ENCODE assay signal across 22 mouse cellular contexts in the genomic region with DNA sequence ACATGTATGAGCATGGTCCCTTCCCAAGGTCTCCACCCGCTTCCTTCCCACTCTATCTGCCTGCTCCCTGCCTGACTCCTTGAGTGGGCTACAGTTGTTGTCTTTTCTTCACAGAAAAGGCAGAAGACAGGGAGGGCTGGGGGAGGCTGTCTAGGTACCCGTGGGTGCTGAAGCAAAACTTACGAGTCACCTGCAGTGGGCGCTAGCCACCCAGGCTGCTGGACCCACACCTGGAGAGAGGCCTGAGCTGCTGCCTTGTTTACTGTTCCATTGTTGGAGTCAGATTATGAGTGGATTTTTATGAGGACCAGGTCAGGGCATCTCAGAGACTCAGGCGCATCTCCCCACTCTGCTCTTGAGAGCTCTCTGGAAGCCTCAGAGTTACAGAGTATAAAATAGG. TPM values are rescaled to one million over a fixed set of nuclear protein-coding genes. Genes with fewer than 3 reads are reported as not detected.
DNase-seq lines count a peak whose midpoint lies in the region; ATAC-seq and TF ChIP-seq lines count a peak whose summit lies in the region.
"Had no signal": no experiment of that assay in that cellular context is flagged by ENCODE, and none has a peak within 500 bp of the region (broad histone marks: within the 10 kb centered on the region; RNA-seq: fewer than 3 reads in every experiment).

No protein-coding gene starts in this region.

- 79% methylated on average over 5 of the region's 5 CpGs for WGBS in forebrain, embryonic 10.5 days
- WGBS in forebrain, embryonic 14.5 days: 84% methylated on average over 5 of the region's 5 CpGs
- WGBS in hindbrain, embryonic 10.5 days: 70% methylated on average over 5 of the region's 5 CpGs
- WGBS in hindbrain, embryonic 14.5 days: 77% methylated on average over 5 of the region's 5 CpGs
- WGBS in liver, postnatal 0 days (ENCODE audit: insufficient replicate concordance): 61% methylated on average over 5 of the region's 5 CpGs
- WGBS in liver, embryonic 11.5 days: 66% methylated on average over 5 of the region's 5 CpGs
- WGBS in stomach, postnatal 0 days: 67% methylated on average over 5 of the region's 5 CpGs

- H3K4me1 ChIP-seq in forebrain, embryonic 10.5 days: peaks cover 38% of the 10 kb centered on the region
- peaks cover 8% of the 10 kb centered on the region; the same call in 1 of the 2 replicates for H3K4me1 ChIP-seq in forebrain, embryonic 14.5 days (ENCODE audit: control insufficient read depth, insufficient read depth, low read length)
- peaks cover 38% of the 10 kb centered on the region for H3K4me1 ChIP-seq in hindbrain, embryonic 10.5 days (replicated peaks)
- H3K4me1 ChIP-seq in hindbrain, embryonic 14.5 days (replicated peaks; ENCODE audit: control insufficient read depth, insufficient read depth, low read length): 0 out of 2 replicates have a peak, but pooled peaks cover 3% of the 10 kb centered on the region
- H3K4me1 ChIP-seq in liver, postnatal 0 days (ENCODE audit: insufficient read depth): no peaks in the 10 kb centered on the region
- H3K4me1 ChIP-seq in liver, embryonic 11.5 days (replicated peaks; ENCODE audit: control insufficient read depth, insufficient read depth, low read length): no peaks in the 10 kb centered on the region
- H3K4me1 ChIP-seq in stomach, postnatal 0 days (replicated peaks; ENCODE audit: control insufficient read depth, insufficient read depth): no peaks in the 10 kb centered on the region

- no peak overlapping the region for H3K4me3 ChIP-seq in forebrain, embryonic 10.5 days
- no peak overlapping the region for H3K4me3 ChIP-seq in forebrain, embryonic 14.5 days (ENCODE audit: low read depth, low read length)
- H3K4me3 ChIP-seq in hindbrain, embryonic 10.5 days: no peak overlapping the region
- no peak overlapping the region for H3K4me3 ChIP-seq in hindbrain, embryonic 14.5 days (replicated peaks; ENCODE audit: low read length)
- no peak overlapping the region for H3K4me3 ChIP-seq in liver, postnatal 0 days (ENCODE audit: low read depth, low read length)
- H3K4me3 ChIP-seq in liver, embryonic 11.5 days (ENCODE audit: low read depth, low read length): no peak overlapping the region
- H3K4me3 ChIP-seq in stomach, postnatal 0 days (ENCODE audit: low read depth, low read length): no peak overlapping the region
- H3K4me3 ChIP-seq: midbrain, embryonic 12.5 days had no signal

- no peak for ATAC-seq in forebrain, embryonic 14.5 days
- no peak for ATAC-seq in hindbrain, embryonic 14.5 days (ENCODE audit: low FRiP score)
- ATAC-seq in liver, postnatal 0 days: no peak
- no peak for ATAC-seq in liver, embryonic 11.5 days (replicated peaks; ENCODE audit: low FRiP score)
- no peak for ATAC-seq in stomach, postnatal 0 days (ENCODE audit: low FRiP score, low TSS enrichment)
- ATAC-seq: activated CD4-positive, CD25-positive, alpha-beta regulatory T cell, adult 4 months had no signal

- 0 out of 2 replicates have a peak overlapping the region, but pooled peaks have one; percentile 26 for H3K27ac ChIP-seq in forebrain, embryonic 10.5 days
- H3K27ac ChIP-seq in forebrain, embryonic 14.5 days (ENCODE audit: low read depth, low read length): no peak overlapping the region
- peak overlapping the region; percentile 64 for H3K27ac ChIP-seq in hindbrain, embryonic 10.5 days
- no peak overlapping the region for H3K27ac ChIP-seq in hindbrain, embryonic 14.5 days
- H3K27ac ChIP-seq in liver, postnatal 0 days (ENCODE audit: low read depth): no peak overlapping the region
- no peak overlapping the region for H3K27ac ChIP-seq in liver, embryonic 11.5 days (ENCODE audit: low read depth, low read length)
- H3K27ac ChIP-seq in stomach, postnatal 0 days (replicated peaks): no peak overlapping the region
- H3K27ac ChIP-seq: midbrain, embryonic 12.5 days had no signal

- TF ChIP-seq EP300 in liver, postnatal 0 days (IDR thresholded peaks at IDR 0.05; ENCODE audit: low read depth): no peak
- TF ChIP-seq EP300 in stomach, postnatal 0 days (optimal IDR thresholded peaks at IDR 0.05): no peak

- H3K27me3 ChIP-seq in forebrain, embryonic 10.5 days (ENCODE audit: poor library complexity, severe bottlenecking): 0 out of 2 replicates have a peak, but pooled peaks cover 8% of the 10 kb centered on the region
- H3K27me3 ChIP-seq in forebrain, embryonic 14.5 days (replicated peaks; ENCODE audit: control insufficient read depth, insufficient read depth, low read length): no peaks in the 10 kb centered on the region
- no peaks in the 10 kb centered on the region; the same call in 1 of the 2 replicates for H3K27me3 ChIP-seq in hindbrain, embryonic 10.5 days (ENCODE audit: insufficient read depth, poor library complexity, severe bottlenecking)
- H3K27me3 ChIP-seq in hindbrain, embryonic 14.5 days (ENCODE audit: control insufficient read depth, insufficient read depth, low read length): no peaks in the 10 kb centered on the region
- no peaks in the 10 kb centered on the region for H3K27me3 ChIP-seq in liver, postnatal 0 days (ENCODE audit: insufficient read depth, low read length)
- H3K27me3 ChIP-seq in liver, embryonic 11.5 days (replicated peaks; ENCODE audit: control insufficient read depth, insufficient read depth, low read length): no peaks in the 10 kb centered on the region; the same call in 1 of the 2 replicates
- no peaks in the 10 kb centered on the region for H3K27me3 ChIP-seq in stomach, postnatal 0 days (ENCODE audit: control insufficient read depth, insufficient read depth, low read length)

- no peak for DNase-seq in forebrain, embryonic 10.5 days (ENCODE audit: extremely low spot score, low spot score)
- DNase-seq in forebrain, embryonic 14.5 days (ENCODE audit: low spot score): no peak
- DNase-seq in hindbrain, embryonic 10.5 days (ENCODE audit: low spot score): no peak
- no peak for DNase-seq in hindbrain, embryonic 14.5 days (ENCODE audit: low spot score)
- DNase-seq in liver, postnatal 0 days: no peak
- DNase-seq in liver, embryonic 11.5 days (ENCODE audit: low spot score): no peak
- DNase-seq in stomach, postnatal 0 days (ENCODE audit: low spot score): no peak
- no peak for DNase-seq in testis, postnatal 10 days (ENCODE audit: low spot score)
- DNase-seq: adrenal gland, postnatal 10 days; cerebellum, adult 9-10 months; gastrocnemius, postnatal 10 days; kidney, adult 8-10 months; lung, adult 2 months; right cerebral cortex, postnatal 4 days; thymus, postnatal 25 days had no signal

- H3K9ac ChIP-seq in forebrain, embryonic 14.5 days (ENCODE audit: low read length): no peak overlapping the region
- no peak overlapping the region for H3K9ac ChIP-seq in hindbrain, embryonic 14.5 days
- no peak overlapping the region for H3K9ac ChIP-seq in liver, postnatal 0 days (replicated peaks)
- H3K9ac ChIP-seq in liver, embryonic 11.5 days (ENCODE audit: low read depth, low read length): no peak overlapping the region
- no peak overlapping the region for H3K9ac ChIP-seq in stomach, postnatal 0 days (ENCODE audit: low read length)
- H3K9ac ChIP-seq: midbrain, embryonic 12.5 days had no signal

- H3K4me2 ChIP-seq in forebrain, embryonic 14.5 days (ENCODE audit: low read length): no peak overlapping the region
- H3K4me2 ChIP-seq in hindbrain, embryonic 14.5 days (replicated peaks): no peak overlapping the region
- no peak overlapping the region for H3K4me2 ChIP-seq in liver, postnatal 0 days (ENCODE audit: low read depth, low read length)
- no peak overlapping the region for H3K4me2 ChIP-seq in liver, embryonic 11.5 days
- no peak overlapping the region for H3K4me2 ChIP-seq in stomach, postnatal 0 days (replicated peaks; ENCODE audit: low read depth)
- H3K4me2 ChIP-seq: heart, embryonic 11.5 days; midbrain, embryonic 12.5 days had no signal

- H3K9me3 ChIP-seq in forebrain, embryonic 10.5 days: no peaks in the 10 kb centered on the region
- H3K9me3 ChIP-seq in forebrain, embryonic 14.5 days (replicated peaks; ENCODE audit: control insufficient read depth, low read length): no peaks in the 10 kb centered on the region
- H3K9me3 ChIP-seq in hindbrain, embryonic 10.5 days: no peaks in the 10 kb centered on the region
- H3K9me3 ChIP-seq in hindbrain, embryonic 14.5 days (ENCODE audit: control insufficient read depth, low read length): no peaks in the 10 kb centered on the region
- H3K9me3 ChIP-seq in liver, postnatal 0 days (ENCODE audit: low read length): no peaks in the 10 kb centered on the region
- no peaks in the 10 kb centered on the region for H3K9me3 ChIP-seq in liver, embryonic 11.5 days (ENCODE audit: control insufficient read depth, low read length)
- no peaks in the 10 kb centered on the region for H3K9me3 ChIP-seq in stomach, postnatal 0 days (ENCODE audit: control insufficient read depth, low read length)
- H3K9me3 ChIP-seq: midbrain, embryonic 12.5 days had no signal

- no peaks in the 10 kb centered on the region for H3K36me3 ChIP-seq in forebrain, embryonic 10.5 days (replicated peaks)
- no peaks in the 10 kb centered on the region for H3K36me3 ChIP-seq in forebrain, embryonic 14.5 days (ENCODE audit: control insufficient read depth, insufficient read depth, low read length)
- no peaks in the 10 kb centered on the region for H3K36me3 ChIP-seq in hindbrain, embryonic 10.5 days
- no peaks in the 10 kb centered on the region for H3K36me3 ChIP-seq in hindbrain, embryonic 14.5 days (replicated peaks; ENCODE audit: control insufficient read depth, insufficient read depth)
- H3K36me3 ChIP-seq in liver, postnatal 0 days (replicated peaks; ENCODE audit: insufficient read depth, low read length): no peaks in the 10 kb centered on the region
- H3K36me3 ChIP-seq in liver, embryonic 11.5 days (ENCODE audit: control insufficient read depth, insufficient read depth, low read length): no peaks in the 10 kb centered on the region
- H3K36me3 ChIP-seq in stomach, postnatal 0 days (ENCODE audit: control insufficient read depth, insufficient read depth, low read length): no peaks in the 10 kb centered on the region
- H3K36me3 ChIP-seq: G1E; midbrain, embryonic 12.5 days had no signal

- 0 out of 2 replicates have a peak, but pooled peaks have one; percentile 19 for TF ChIP-seq CTCF in liver, postnatal 0 days (IDR thresholded peaks at IDR 0.05; ENCODE audit: low read depth)
- peak; percentile 52 for TF ChIP-seq CTCF in stomach, postnatal 0 days (IDR thresholded peaks at IDR 0.05; ENCODE audit: low read depth)

RNA-seq across cellular contexts. Expression of a gene that starts 28.9 kb away (rescaled TPM):
- not detected in 2 replicates for polyA plus RNA-seq in forebrain, embryonic 10.5 days (2016; fragmentation: Nextera tagmentation; extraction: Ambion mirVana)
- not detected in 2 replicates for polyA plus RNA-seq in forebrain, embryonic 14.5 days (2014; fragmentation: Nextera tagmentation; extraction: Ambion mirVana)
- polyA plus RNA-seq in hindbrain, embryonic 10.5 days (2016; fragmentation: Nextera tagmentation; extraction: Ambion mirVana): not detected in 2 replicates
- not detected in 2 replicates for polyA plus RNA-seq in hindbrain, embryonic 14.5 days (2014; fragmentation: Nextera tagmentation; extraction: Ambion mirVana)
- not detected in 2 replicates for polyA plus RNA-seq in liver, postnatal 0 days (2015; fragmentation: Nextera tagmentation; extraction: Ambion mirVana)
- not detected in 2 replicates for polyA plus RNA-seq in liver, embryonic 11.5 days (2014; fragmentation: Nextera tagmentation; extraction: Ambion mirVana)
- not detected in 2 replicates for polyA plus RNA-seq in stomach, postnatal 0 days (2015; fragmentation: Nextera tagmentation; extraction: Ambion mirVana)
- polyA plus RNA-seq: activated CD4-positive, CD25-positive, alpha-beta regulatory T cell, adult 4 months; embryonic facial prominence, embryonic 11.5 days; G1E; heart, embryonic 11.5 days; limb, embryonic 11.5 days; lung, adult 2 months; midbrain, embryonic 12.5 days; neural tube, embryonic 11.5 days had no signal

RNA-seq across cellular contexts. Expression of a gene that starts 59.9 kb away (rescaled TPM):
- 40.1 and 43.1 TPM in 2 replicates for polyA plus RNA-seq in forebrain, embryonic 10.5 days (2016; fragmentation: Nextera tagmentation; extraction: Ambion mirVana)
- 20.6 and 25.0 TPM in 2 replicates for polyA plus RNA-seq in forebrain, embryonic 14.5 days (2014; fragmentation: Nextera tagmentation; extraction: Ambion mirVana)
- polyA plus RNA-seq in hindbrain, embryonic 10.5 days (2016; fragmentation: Nextera tagmentation; extraction: Ambion mirVana): 15.3 and 23.5 TPM in 2 replicates
- 13.2 and 15.6 TPM in 2 replicates for polyA plus RNA-seq in hindbrain, embryonic 14.5 days (2014; fragmentation: Nextera tagmentation; extraction: Ambion mirVana)
- 0.75 and 2.2 TPM in 2 replicates for polyA plus RNA-seq in liver, postnatal 0 days (2015; fragmentation: Nextera tagmentation; extraction: Ambion mirVana)
- polyA plus RNA-seq in liver, embryonic 11.5 days (2014; fragmentation: Nextera tagmentation; extraction: Ambion mirVana): 7.0 and 7.2 TPM in 2 replicates
- 15.6 and 18.5 TPM in 2 replicates for polyA plus RNA-seq in stomach, postnatal 0 days (2015; fragmentation: Nextera tagmentation; extraction: Ambion mirVana)
- polyA plus RNA-seq: G1E had no signal

Comparison
In these comparisons a context has a peak if more than half of its experiments do, and no peak if none do; other contexts are left out.
1. H3K27ac ChIP-seq: peak in forebrain, embryonic 10.5 days (single experiment) and hindbrain, embryonic 10.5 days (single experiment); none in forebrain, embryonic 14.5 days (single experiment), hindbrain, embryonic 14.5 days (single experiment), liver, postnatal 0 days (single experiment), liver, embryonic 11.5 days (single experiment) and stomach, postnatal 0 days (single experiment).